Mouse (Mus musculus) ES-E14 (cell line): ENCODE data around the gene Hoxc10.

Experiments used
- CHD2 ChIP-seq: IDR thresholded peaks from 2 replicates; pipeline ENCODE4 v1.6.1; 2014; ENCODE audit warnings: mild to moderate bottlenecking, low read depth, low read length, inconsistent platforms
- HCFC1 ChIP-seq: IDR thresholded peaks from 2 replicates; pipeline ENCODE4 v1.6.1; 2012; ENCODE audit warnings: low read length, inconsistent platforms, borderline replicate concordance; ENCODE audit not compliant: insufficient read depth
- MAFK ChIP-seq: IDR thresholded peaks from 2 replicates; pipeline ENCODE4 v1.6.1; 2014; ENCODE audit warnings: mild to moderate bottlenecking, low read depth, low read length, inconsistent platforms; ENCODE audit not compliant: insufficient read depth
- ZC3H11A ChIP-seq: IDR thresholded peaks from 2 replicates; pipeline ENCODE4 v1.6.1; 2012; ENCODE audit warnings: low read depth, mild to moderate bottlenecking, inconsistent platforms, low read length, borderline replicate concordance
- ZNF384 ChIP-seq: IDR thresholded peaks from 2 replicates; pipeline ENCODE4 v1.6.1; 2012; ENCODE audit warnings: low read depth, low read length, inconsistent platforms

GRCm38 (mm10) chr15:103018636-103019035 is 52.0 kb downstream of the Hoxc10 start, which contains the start of gene Hoxc4:
- TF ChIP-seq ZNF384 = no peak
- no peak for TF ChIP-seq HCFC1
- TF ChIP-seq ZC3H11A = no peak
- no peak for TF ChIP-seq MAFK
- TF ChIP-seq CHD2 = no peak
